10 mouse cellular contexts compared by ENCODE assay signal in genomic region chr1:120258744-120259143, GRCm38 (mm10). TPM values are rescaled to one million over a fixed set of nuclear protein-coding genes. Genes with fewer than 3 reads are reported as not detected.
DNase-seq lines count a peak whose midpoint lies in the region; ATAC-seq and TF ChIP-seq lines count a peak whose summit lies in the region.
"Had no signal": no experiment of that assay in that cellular context is flagged by ENCODE, and none has a peak within 500 bp of the region (broad histone marks: within the 10 kb centered on the region; RNA-seq: fewer than 3 reads in every experiment).

No protein-coding gene starts in this region.

- no peaks in the 10 kb centered on the region for H3K27me3 ChIP-seq in C2C12 (ENCODE audit: control insufficient read depth, insufficient read depth, insufficient read length)
- no peaks in the 10 kb centered on the region for H3K27me3 ChIP-seq in heart, embryonic 11.5 days (ENCODE audit: control insufficient read depth, insufficient read depth, low read length)

- no peaks in the 10 kb centered on the region for H3K36me3 ChIP-seq in C2C12 (ENCODE audit: control insufficient read depth, insufficient read depth)
- no peaks in the 10 kb centered on the region for H3K36me3 ChIP-seq in heart, embryonic 11.5 days (ENCODE audit: control insufficient read depth, insufficient read depth, low read length)
- no peaks in the 10 kb centered on the region for H3K36me3 ChIP-seq in macrophage (ENCODE audit: inconsistent target)

- no peaks in the 10 kb centered on the region for H3K9me3 ChIP-seq in heart, embryonic 11.5 days (replicated peaks; ENCODE audit: control insufficient read depth, low read length)

- peak overlapping the region; percentile 33 for H3K4me2 ChIP-seq in heart, embryonic 11.5 days

- H3K79me3 ChIP-seq in C2C12 (ENCODE audit: low read depth) = no peaks in the 10 kb centered on the region

- peak overlapping the region; percentile 65 for H3ac ChIP-seq in C2C12 (ENCODE audit: control insufficient read depth, insufficient read length, low read depth)

- peak overlapping the region; percentile 25 for H3K4me3 ChIP-seq in C2C12 (ENCODE audit: insufficient read depth, poor library complexity, severe bottlenecking)
- no peak overlapping the region for H3K4me3 ChIP-seq in heart, embryonic 11.5 days (ENCODE audit: low read depth, low read length)
- H3K4me3 ChIP-seq in macrophage (ENCODE audit: inconsistent target) = no peak overlapping the region

- H3K27ac ChIP-seq in heart, embryonic 11.5 days (ENCODE audit: low read depth, low read length) = peak overlapping the region; percentile 75
- 0 out of 2 replicates have a peak overlapping the region, but pooled peaks have one; percentile 2 for H3K27ac ChIP-seq in macrophage

- H3K79me2 ChIP-seq in C2C12 (ENCODE audit: control insufficient read depth, insufficient read depth) (peaks cover 2% of the 10 kb centered on the region), macrophage (ENCODE audit: inconsistent target) (peaks cover 78% of the 10 kb centered on the region)

- H3K9ac ChIP-seq in heart, embryonic 11.5 days (ENCODE audit: low read depth, low read length) = peak overlapping the region; percentile 34

- 39% methylated on average over 9 of the region's 9 CpGs for WGBS in heart, embryonic 11.5 days (ENCODE audit: insufficient replicate concordance)
- WGBS in macrophage (ENCODE audit: missing documents) = 23% methylated on average over 9 of the region's 9 CpGs

- H3K4me1 ChIP-seq in heart, embryonic 11.5 days (ENCODE audit: control insufficient read depth, insufficient read depth, low read length) = peaks cover 10% of the 10 kb centered on the region

- TF ChIP-seq CTCF in C2C12 (IDR thresholded peaks at IDR 0.05; ENCODE audit: control insufficient read depth, insufficient read depth, insufficient read length) = no peak

- peak; percentile 29 for DNase-seq in ZHBTc4 (ENCODE audit: low read depth, low spot score)
- no peak for DNase-seq in urinary bladder, postnatal 10 days (ENCODE audit: low spot score)
- DNase-seq in cerebellum, adult 9-10 months = no peak
- no peak for DNase-seq in layer of hippocampus, adult 9-10 months (ENCODE audit: low spot score)
- no peak for DNase-seq in cerebellum, adult 18-20 months
- DNase-seq: kidney, postnatal 10 days; right cerebral cortex, postnatal 14 days had no signal

- ATAC-seq in heart, embryonic 11.5 days (replicated peaks; ENCODE audit: insufficient number of reproducible peaks, low FRiP score, low TSS enrichment) = 0 out of 2 replicates have a peak, but pooled peaks have one; percentile 25

TF ChIP-seq in C2C12, 6 proteins besides CTCF, POLR2A, EP300 and RAD21:
- TF ChIP-seq MYOG (IDR thresholded peaks at IDR 0.05; ENCODE audit: control insufficient read depth, extremely low read depth, insufficient read length) = no peak
- no peak for TF ChIP-seq MAX (IDR thresholded peaks at IDR 0.05)
- no peak for TF ChIP-seq CEBPB (IDR thresholded peaks at IDR 0.05; ENCODE audit: low read depth)
- no peak for TF ChIP-seq USF1 (IDR thresholded peaks at IDR 0.05; ENCODE audit: low read depth)
- TF ChIP-seq FOSL1 (IDR thresholded peaks at IDR 0.05; ENCODE audit: insufficient read depth, low read length, poor library complexity, severe bottlenecking) = no peak
- no peak for TF ChIP-seq MYOD1 (IDR thresholded peaks at IDR 0.05; ENCODE audit: control insufficient read depth, insufficient read length, low read depth)
TF ChIP-seq in C2C12: peak in this region for 0.

RNA-seq across cellular contexts. Expression of gene Steap3, which starts 13.8 kb away (rescaled TPM):
- 42.7 TPM for polyA plus RNA-seq in C2C12 (2012; fragmentation: generic; extraction: Trizol)
- 14.7 and 18.6 TPM in 2 replicates for polyA plus RNA-seq in heart, embryonic 11.5 days (2014; fragmentation: Nextera tagmentation; extraction: Ambion mirVana)
- 10 to 100 TPM in 16 of 26 experiments, 1 to 10 TPM in 10; 2.0 to 49.3 (median 15.3) TPM for total RNA-seq in macrophage (2018; cell fraction: chromatin; rRNA removed)
- total RNA-seq in macrophage (2018; cell fraction: cytosol; rRNA removed) = 10 to 100 TPM; 20.7 to 52.8 (median 31.3) TPM
- 10 to 100 TPM in 25 of 26 experiments, 1 to 10 TPM in 1; 4.7 to 54.2 (median 27.9) TPM for total RNA-seq in macrophage (2018; cell fraction: nucleus; rRNA removed)
- polyA plus RNA-seq in macrophage (2018) = 26.5 to 41.9 TPM (median 39.9 TPM) in 3 replicates
